Mouse (Mus musculus): ENCODE results near the gene Cox19.

Gene Cox19

DNA sequence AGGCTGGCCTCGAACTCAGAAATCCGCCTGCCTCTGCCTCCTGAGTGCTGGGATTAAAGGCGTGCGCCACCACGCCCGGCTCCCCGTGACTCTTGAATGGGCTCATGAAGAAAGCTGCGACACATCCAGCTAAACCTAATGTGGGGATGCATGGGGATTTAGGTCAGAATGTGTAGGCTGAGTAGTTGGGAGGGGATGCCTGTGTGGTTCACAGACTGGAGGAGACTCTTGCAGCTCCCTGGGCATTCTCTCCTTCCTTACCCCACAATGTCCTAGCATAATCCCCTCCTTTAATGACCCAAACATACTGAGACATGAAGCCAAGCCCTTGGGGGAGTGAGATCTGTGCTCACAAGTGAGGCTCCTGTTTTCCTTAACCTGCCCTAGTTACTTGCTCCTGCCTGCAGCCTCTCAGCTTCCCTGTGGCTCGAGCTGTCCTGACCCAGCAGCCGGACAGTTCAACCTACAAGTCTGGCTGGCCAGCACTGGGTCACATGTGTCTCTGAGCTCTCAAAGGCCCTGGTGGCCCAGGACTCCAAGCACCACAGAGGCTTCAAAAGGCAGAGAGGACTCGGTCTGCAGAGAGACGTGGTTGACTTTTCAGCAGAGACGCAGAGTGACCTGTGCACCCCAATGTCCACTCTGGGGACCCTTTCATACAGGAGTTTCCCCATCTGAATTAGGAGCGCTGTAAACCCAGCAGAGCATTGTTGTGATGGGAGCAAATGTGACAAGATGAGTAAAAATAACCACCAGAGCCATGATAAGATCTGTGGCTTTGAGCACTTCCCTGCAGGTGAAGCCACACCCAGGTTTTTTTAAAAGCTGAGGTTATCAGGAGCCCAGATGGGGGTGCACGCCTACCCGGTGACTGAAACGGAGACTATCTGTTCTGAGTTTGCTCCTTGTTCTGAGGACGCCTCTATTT, 30.6 kb upstream of the Cox19 start:
- no peak for DNase-seq (ENCODE audit: low read depth, low spot score)

DNA sequence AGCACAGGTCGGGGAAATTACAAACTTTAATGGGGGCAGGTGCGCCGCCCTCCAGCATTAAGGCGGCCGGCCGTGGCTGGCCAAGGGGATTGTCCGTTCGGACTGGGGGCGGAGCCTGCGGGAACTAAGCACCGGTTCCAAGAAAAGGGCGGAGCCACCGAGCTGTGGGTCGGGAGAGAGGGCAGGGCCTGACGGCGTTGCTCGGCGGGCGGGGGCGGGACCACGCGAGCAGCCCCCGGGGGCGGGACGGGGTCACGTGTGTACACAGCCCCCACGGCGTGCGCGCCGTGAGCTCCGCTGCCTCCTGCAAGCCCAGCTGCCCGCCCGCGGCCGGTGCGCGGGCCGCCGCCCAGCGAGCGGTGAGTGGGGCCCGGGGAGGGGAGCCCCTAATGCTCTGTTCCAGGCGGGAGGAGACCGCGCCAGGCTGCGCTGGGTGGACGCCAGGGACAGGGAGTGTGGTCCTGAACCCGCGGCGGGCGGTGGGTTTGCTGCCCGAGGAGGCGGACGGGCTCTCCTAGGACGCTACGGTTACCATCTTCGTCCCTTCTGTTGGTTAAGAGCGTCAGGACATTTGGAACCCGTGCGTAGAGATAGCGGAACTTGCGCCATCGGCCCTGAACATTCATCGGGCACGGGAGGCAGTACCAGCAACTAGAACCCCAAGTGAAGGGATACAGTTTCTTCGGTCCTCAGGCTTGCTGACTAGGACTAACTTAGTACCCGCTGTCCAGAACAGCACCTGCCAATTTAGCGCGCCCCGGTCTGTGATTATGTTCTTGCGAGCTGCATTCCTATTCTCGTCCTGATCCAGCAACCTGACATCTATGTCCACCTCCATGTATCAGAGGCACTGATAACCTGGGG, 29.4 kb upstream of the Cox19 start:
- peak; percentile 79 for DNase-seq (ENCODE audit: low read depth, low spot score)

DNA sequence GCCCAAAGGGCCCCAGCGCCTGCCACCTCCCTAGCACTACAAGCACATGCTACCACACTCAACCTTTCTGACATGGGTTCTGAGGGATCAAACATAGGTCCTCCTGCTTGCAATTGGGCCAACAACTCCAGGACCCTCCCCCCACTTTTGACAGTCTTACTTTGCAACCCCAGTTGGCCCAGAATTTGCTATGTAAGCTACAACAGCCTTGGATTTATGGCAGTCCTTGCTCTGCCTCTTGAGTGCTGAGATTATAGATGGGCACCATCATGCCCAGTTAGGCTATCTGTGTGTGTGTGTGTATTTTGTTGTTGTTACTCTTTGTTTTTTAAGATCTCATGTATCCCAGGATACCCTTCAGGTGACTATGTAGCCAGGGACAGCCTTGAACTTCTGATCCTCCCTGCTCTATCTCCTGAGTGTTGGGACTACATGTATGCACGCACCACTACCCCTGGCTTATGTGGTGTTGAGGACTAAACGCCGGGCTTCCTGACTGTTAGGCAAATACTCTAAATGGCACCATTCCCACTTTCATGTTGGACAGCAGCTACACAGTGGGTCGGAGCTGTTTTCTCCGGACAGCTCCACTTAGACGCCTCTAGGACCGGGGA, 28.7 kb upstream of the Cox19 start:
- DNase-seq (ENCODE audit: low read depth, low spot score) = no peak

DNA sequence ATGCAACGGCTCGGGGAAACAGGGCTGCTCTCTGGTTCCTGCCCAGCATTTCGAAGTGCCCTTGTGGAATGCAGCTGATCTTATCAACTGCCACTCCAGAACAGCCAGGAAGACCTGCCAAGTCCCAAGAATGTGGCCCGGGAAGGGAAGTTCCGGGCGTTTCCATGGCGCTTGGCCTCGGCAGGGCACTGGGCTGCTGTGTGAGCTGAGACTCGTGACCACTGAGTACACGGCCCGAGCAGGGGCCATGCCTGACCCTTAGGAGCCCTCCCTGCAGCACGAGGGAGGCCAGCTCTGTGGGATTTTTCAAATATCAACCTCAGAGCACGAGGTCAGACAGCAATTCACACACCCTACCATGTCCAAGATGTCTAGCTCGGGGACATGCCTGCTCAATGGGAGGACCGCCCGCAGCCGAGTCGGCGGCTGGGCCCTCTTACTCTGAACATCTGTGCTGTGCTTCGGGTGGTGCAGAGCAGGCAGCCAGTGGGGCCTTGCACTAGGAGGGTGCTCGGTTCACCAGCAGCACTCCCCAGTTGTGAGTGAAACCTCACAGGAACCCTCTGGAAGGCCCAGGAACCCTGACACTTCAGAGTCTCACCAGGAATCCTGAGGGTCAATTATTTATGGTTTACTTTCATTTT, 27.9 kb upstream of the Cox19 start:
- no peak for DNase-seq (ENCODE audit: low read depth, low spot score)

DNA sequence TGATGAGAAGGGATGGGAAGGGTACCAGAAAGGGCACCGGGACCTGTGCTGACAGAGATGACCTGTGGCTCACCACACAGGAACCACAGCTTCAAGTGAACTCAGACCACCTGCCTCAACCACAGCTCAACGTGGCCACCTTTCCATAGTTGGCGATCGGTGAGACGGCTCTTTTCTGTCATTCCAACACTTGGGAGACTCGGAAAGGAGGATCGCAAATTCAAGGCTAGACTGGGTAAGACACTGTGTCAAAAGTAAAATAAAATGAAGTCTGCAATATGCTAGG, 27.0 kb upstream of the Cox19 start:
- DNase-seq (ENCODE audit: low read depth, low spot score) = no peak

DNA sequence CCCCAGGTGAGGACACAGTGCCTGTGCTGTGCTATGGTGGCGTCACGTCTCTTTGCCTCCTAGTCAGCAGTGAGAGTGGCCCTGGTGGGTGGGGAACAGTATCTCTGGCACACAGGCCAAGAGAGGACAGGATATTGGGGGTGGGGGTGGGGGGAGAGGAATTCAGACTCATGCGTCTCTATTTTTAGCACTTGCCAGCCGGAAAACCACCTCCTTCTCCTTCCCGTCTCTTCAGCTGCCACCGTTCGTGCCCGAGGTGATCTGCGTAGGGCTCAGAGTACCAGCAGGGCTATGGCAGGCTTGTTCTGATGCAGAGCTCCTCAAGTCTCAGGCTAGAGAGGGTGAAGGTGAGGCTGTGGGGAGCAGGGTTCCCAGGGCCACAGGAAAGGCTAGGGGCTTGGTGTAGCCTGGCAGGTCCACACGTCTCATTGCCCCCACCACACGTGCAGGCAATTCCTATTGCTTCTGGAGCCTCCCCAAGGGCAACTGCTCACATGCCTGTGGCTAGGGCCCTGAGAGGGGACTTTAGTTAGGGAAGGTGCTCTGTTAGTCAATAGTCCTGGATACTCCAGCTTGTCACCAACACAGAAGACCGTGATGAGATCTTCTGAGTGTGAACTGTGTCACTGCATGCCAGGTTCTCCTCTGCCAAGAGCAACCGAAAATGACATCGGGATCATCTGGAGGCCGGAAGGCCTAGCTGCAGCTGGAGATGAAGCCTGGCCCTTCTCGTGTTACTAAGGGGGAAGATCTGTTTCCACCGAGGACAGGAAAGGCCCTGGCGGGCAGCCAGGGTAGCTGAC, 26.5 kb upstream of the Cox19 start, which contains the start of gene Gpr146:
TSS of gene Gpr146 (plus strand) at position 230 of the 803 bp plus-strand sequence.
- DNase-seq (ENCODE audit: low read depth, low spot score) = no peak

DNA sequence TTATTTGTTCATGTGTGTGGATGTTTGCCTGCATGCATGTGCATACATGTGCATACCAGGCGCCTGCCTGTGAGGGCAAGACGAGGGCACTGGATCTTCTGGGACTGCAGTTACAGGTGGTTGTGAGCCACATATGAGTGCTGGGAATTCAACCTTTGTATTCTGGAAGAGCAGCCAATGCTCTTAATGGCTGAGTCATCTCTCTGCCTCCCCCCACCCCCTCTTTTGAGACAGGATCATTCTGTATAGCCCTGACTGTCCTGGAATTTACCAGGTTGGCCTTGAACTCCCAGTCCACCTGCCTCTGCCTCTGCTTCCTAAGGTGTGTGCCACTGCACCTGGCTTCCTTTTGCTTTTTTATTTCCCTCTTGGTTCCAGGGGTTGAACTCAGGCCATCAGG, 23.6 kb upstream of the Cox19 start:
- no peak for DNase-seq (ENCODE audit: low read depth, low spot score)

DNA sequence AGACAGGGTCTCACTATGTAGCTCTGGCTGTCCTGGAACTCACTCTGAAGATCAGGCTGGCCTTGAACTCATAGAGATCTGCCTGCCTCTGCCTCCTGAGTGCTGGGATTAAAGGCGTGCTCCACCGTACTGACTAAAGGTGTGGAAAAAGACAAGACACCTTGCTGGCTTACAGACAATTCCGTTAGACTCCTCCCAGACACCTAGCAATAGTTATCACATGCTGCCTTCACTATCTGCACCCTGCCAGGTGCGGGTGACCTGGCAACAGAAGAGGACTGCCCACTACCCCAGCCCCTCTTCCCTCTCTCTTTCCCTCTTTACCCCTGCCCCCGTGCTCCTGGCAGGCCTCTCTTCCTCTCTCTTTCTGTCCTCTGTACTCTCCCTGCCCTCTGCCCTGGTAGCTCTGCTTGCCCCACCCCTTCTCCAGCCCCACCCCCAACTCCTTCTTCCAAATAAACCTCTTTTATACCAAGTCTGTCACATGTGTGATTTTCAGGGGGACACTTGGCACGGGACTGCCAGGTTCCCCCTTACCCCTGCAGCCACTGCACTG, 22.7 kb upstream of the Cox19 start:
- DNase-seq (ENCODE audit: low read depth, low spot score) = no peak

DNA sequence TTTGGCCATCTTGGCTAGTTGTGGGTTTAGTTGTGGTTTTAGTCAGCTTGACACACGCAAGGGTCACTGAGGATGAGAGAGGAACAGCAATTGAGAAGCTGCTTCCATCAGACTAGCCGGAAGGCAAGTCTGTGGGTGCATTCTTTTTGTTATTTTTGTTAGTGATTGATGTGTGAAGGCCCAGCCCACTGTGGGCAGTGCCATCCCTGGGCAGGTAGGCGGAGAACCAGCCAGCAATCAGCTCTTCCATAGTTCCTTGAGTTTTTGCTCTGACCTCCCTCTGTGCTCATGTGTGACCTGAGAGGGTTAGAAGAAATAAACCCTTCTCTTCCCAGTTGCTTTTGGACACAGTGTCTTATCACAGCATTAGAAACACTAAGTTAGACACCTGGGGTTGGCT, 21.9 kb upstream of the Cox19 start:
- DNase-seq (ENCODE audit: low read depth, low spot score) = no peak

DNA sequence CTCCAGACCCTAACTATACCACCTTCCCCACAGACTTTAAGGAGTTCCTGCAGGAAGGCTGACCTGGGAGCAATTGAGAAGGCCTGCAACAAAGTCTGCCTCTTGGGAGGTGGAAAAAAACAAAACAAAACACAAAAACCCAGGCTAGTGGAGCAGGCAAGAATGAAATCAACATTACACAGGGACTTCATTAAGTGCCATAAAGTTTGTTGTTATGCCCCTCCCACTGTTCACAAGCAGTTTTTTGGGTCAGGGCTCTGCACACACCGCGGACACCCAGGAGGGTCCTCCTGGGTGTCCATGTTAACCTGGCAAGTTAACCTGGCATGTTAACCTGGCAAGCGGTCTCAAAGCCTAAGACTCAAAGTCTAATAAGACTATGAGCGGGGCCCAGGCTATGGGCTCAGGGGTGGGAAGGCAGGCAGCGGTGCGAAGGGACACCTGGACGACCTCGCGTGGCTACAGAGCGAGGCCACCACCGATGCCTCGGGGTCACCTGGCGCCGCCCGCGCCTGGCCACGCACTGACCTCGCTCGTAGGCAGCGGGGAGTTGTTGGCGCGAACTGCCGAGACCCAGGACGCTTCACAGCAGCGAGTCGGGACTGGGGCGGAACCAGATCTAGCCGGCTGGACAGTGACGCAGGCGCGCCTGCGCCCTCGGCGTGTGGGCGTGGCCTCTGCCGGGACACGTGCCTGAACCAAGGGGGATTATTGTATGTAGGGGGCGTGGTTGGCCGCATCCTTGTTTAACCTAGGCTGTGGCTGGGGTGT, 20.6 kb upstream of the Cox19 start:
- peak; percentile 96 for DNase-seq (ENCODE audit: low read depth, low spot score)

DNA sequence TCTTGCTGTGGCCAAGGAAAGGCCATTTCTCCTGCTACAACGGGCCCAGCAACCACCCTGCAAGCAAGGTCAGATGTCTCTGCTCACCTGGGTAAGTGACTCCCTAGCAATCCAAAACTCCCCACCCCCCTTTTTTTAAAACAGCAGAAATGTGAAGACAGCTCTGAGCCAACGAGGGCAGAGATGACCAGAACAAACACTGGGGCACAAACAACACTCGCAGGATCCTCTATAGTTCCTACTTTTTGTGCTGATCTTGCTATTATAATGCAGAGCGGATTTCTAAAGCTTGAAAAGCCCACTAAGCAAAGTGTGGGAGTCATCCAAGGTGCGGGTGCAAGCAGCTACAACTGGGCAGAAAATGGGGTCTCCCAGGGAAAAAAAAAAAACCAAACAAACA, 19.9 kb upstream of the Cox19 start:
- DNase-seq (ENCODE audit: low read depth, low spot score) = no peak

DNA sequence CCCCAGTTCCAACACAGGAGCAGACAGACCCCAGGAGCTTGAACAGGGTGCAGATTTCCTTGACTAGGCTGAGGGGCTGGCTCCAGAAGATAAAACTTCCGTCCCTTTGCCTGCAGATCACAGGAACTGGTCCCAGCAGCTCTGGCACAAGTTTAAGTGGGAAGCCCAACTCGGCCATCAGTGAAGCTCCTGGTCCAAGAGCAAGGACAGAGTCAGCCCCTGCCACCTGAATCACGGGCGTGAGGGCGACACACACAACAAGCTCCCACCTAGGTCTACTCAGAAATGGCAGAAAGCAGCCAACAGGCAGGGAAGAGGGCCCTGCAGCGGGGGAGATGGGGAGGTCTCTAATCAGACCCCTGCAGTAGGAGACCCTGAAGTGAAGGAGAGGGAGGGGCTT, 19.1 kb upstream of the Cox19 start:
- DNase-seq (ENCODE audit: low read depth, low spot score) = no peak

DNA sequence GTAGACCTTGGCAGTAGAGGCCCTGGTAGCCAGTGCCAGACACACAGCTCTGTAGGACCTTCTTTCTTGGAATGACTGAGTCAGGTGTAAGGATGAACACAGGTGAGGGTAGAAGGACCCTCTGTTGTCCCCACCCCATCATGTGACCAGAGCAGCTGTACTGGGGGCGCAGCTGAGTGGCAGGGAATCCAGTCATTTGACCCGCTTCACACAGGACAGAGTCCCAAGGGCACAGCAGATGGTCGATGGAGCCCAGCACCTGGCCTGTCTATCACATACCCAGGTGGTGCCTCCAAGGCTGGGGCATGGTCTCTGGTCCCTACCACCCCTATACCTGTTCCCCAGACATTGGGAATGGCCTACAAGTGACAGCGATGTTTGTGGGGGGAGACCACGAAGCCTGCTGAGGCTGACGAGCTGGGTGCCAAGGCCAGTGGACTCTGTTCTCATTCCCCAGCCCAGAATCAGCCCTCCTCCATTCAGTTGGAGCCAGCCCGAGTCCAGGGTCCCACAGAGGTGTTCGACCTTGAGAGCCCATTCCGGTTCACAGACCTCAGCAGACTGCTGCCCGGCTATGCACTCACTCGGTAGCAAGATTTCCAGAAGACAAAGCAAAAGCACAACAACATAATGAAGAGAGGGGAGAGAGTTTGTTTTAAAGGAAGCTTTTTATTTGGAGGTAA, 17.6 kb upstream of the Cox19 start:
- DNase-seq (ENCODE audit: low read depth, low spot score) = no peak

DNA sequence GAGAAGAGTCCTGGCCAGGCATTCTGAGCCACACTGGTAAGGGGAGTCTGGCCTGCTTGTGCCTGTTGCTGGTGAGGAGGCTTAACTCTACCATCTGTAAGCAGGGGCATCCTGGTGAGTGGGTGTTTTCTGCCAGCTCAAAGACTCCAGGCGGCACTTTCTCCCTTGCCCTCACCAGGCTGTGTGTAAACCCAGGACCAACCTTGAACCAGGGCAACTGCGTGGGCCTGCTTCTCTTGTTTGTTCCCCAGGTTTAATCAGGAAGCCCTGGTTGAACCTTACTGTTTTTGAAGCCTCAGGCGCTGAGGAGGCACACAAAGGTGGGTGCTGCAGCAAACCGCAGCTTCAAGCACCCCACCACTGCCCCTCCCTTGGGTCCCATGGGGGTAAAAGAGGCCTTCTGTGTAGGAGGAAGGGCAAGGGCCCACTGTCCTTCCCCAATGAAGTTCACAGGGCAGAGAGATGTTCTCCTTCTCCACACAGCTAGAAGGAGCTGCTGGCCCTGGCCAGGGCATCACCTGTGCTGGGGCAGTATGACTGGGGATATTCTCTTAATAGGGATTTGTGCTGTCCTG, 16.8 kb upstream of the Cox19 start:
- DNase-seq (ENCODE audit: low read depth, low spot score) = no peak

DNA sequence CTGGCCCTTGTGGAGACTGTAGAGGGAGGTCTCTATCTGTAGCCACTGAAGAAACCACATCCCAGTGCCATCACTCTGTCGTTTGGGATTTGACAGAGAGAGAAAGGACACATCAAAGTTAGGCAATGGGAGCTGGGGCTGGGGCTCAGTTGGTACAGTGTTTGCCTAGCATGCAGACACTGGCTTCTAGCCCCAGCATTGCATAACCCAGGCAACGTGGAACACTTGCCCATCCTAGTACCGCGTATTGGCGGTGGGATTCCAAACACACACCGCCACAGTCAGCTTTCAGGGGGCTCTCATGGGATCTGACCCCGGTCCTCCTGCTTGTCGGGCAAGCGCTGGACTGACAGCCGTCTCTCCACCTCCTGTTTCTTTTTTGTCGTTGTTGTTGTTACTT, 15.3 kb upstream of the Cox19 start:
- DNase-seq (ENCODE audit: low read depth, low spot score) = no peak

DNA sequence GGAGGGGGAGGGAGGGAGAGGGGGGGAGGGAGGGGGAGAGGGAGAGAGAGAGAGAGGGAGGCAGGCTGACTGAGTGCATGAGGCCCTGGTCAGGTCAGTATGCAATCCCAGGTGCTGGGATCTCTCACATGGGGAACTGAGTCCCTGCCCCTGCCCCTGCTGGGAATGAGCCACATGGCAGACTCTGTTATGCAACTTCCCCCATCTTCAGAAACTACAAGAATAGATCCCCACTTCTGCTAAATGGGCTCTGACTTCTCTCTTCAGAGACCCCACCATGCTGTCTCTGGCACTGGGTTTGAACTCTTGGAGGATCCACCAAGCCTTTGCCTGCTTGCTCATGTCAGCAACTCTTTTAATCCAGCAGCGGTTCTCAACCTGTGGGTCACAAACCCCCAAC, 14.6 kb upstream of the Cox19 start:
- DNase-seq (ENCODE audit: low read depth, low spot score) = no peak

DNA sequence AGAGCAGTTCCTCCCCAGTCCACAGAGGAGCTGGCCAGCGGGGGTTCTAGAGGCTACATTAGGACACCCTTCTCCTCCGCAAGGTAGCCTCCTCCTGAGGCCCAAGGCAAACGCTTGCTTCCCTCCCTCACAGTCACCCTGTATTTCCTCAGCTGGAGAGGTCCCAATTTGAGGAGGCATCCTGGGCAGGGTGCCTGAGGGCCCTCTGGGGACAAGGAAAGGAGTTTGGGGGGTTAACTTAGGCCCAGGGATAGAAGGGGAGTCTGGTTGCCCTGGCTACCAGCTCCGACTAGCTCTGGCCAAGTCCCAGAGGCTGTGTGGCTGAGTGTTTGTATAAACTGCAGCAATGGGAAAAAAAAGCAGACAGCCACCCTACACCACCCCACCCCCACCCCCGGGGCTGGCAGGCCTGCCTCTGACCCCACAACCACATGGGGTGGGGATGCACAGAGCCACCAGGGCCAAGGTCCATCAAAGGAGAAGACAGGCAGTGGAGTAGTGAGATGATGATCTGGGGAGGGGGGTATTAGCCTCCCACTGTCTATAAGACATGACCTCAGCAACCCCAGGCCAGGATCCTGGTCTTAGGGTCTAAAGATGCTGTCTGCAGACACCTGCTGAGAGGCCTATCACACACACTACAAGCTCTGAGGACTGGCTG, 13.8 kb upstream of the Cox19 start:
- DNase-seq (ENCODE audit: low read depth, low spot score) = no peak

DNA sequence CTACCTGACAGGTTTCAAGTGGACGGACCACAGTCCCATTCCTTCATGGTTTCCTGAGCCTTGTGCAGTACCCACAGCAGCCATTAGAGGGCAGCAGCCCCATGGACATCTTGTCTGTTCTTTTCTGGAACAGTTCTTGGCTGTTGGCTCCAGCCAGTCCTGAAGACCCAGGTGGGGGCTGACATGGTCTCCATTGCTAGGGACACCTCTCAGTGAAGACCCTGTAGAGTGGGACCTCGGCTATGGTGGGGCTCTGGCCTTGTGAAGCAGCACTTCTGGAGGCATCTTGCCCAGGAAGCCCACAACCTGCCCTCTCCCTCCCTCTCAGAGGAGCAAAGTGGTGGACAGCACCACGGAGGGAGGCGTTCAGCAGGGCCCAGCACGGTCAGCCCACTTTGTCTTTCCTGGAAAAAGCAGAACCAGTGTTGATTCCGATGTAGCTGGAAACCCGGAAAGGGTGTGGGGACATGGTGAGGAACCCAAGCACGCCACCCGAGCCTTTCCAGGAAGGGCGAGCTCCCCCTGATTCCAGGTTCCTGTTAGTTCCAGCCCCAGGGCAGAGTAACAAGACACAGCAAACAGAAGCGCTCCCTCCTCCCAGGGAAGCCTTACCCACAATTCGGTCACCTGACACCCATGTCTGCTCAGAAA, 13.2 kb upstream of the Cox19 start:
- peak; percentile 84 for DNase-seq (ENCODE audit: low read depth, low spot score)

Measured in forelimb bud, embryonic 11.5 days (tissue).